Mouse (Mus musculus): Measurements from ENCODE around the gene Snx1. TPM values are rescaled to one million over a fixed set of nuclear protein-coding genes. Genes with fewer than 3 reads are reported as not detected.

Gene Snx1
- total RNA-seq, 2 experiments from 2014 or later, result 91.8 to 94.8 TPM

DNA sequence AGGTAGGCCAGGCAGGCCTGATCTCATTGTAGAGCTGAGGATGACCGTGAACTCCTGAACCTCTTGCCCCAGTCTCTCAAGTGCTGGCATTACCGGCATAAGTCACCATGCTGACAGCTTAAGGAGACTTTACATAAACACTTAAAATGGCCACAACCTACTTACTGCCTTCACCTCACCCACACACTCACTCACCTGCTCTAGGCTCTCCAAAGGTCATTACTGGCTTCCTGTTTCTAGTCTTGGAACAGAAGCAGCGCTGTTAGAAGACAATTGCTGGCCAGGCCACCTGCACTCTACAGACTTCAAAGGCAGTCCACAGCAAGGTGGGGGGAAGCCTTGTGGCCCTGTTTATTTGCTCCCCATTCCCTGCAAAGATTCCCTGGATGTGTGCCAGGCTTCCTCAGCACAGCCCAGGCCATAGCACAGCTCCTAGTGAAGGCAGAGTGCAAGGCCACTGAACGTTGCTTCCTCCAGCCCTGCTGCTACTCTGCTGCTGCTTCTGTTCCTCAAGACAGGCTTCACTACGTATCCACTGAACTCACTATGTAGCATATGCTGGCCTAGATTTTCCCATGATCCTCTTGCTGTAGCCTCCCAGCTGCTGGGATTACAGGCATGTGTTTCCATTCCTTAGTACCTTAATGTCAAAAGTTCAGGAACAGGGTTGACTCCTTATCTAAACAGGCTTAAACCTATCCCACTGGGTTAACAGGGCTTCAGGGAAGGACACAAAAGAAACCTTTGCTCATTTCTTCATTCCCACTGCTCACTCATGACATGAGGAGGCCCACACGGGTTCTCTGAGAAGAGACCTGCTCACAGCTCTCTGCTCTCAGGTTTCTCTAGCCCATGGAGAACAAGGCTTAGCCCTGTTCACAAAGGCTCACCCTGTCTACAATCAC lies 34.8 kb downstream of the Snx1 start:
- no peak for DNase-seq (ENCODE audit: low spot score in 2 of 2)

DNA sequence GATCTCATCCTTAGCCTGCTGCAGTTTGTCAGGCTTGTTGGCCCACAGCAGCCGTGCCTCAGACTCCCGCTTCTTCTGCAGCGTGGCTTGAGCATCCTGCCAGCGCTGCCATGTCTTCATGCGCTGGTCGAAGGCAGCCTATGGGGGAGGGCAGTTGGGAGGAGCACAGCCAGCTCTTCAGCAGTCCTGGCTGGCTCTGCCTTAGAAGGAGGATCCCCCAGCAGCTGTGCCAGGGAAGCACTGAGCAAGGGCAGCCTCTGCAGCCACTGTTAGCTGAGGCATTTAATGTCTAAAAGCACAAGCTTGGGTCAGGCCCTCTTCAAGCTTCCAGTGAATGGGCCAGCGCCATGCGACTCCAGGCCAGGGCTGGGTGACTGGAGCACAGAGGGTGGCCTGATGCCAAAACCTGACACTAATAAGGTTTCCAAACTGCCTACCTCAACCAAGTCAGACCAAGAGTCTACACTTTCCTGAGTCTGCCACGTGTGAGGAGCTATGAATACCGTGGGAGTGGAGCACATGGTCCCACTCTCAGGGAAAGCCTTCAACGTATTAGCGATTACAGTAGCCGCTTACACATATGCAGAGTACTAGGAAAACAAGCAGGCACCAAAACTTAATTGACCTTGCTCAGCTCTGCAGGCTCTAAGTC lies 35.7 kb downstream of the Snx1 start:
- DNase-seq (ENCODE audit: low spot score in 2 of 2), result no peak

DNA sequence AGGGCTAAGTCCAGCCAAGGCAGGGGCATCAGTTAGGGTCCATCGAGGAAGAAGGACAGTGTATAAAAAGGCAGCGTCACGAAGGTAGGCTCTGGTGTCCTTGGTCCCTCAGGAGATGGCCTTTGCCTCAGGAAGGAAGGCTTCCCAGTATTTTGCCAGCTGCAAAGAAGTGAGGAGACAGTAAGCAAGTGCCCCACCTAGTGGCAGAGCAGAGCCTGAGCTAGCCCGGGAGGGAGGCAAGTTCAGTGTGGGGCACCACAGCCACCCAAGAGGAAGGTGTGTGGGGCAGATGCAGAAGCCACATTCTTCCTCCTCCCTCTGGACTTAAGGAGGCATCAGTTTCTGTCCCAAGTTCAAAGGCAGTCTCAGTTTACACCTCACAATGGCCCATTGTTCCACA lies 38.0 kb downstream of the Snx1 start:
- DNase-seq (ENCODE audit: low spot score in 2 of 2), result peak in 1 of 2 experiments; percentile 57

DNA sequence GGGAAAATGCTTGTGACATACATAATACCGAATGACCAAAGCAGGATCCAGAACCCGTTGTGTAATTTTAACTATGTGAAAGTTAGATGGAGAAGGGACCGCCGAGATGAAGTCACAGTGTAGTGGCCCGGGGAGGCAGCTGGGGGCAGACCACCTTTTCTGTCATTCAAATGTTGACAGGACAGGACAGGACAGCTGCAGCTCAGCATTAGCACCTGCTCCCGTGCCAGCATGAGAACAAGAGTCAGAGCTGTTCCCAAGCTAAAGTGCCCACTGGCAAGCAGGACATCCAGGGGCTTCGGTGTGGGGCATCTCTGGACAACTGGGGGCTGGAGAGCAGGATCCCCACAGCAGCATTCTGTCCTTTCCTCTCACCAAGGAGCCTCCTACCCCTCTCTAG lies 39.3 kb downstream of the Snx1 start:
- DNase-seq (ENCODE audit: low spot score in 2 of 2), result no peak

DNA sequence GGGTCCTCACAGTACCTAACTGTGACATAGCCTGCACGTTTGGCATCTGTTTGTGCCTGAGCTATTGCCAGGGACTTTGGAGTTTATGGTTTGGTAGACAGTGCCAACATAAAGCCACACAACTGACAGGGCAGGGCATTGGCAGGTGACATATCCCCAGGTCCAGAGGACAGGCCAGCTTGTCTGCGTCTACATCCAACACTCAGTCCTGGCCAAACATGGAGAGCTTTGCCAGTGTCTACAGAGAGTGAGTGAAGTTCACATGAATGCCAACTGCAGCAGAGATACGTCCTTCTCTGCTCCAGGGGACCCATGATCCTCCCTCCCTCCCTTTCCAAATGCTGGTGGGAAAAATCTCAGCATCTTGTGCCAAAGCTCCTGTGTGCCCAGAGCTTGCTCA lies 42.2 kb downstream of the Snx1 start:
- no peak for DNase-seq (ENCODE audit: low spot score in 2 of 2)

DNA sequence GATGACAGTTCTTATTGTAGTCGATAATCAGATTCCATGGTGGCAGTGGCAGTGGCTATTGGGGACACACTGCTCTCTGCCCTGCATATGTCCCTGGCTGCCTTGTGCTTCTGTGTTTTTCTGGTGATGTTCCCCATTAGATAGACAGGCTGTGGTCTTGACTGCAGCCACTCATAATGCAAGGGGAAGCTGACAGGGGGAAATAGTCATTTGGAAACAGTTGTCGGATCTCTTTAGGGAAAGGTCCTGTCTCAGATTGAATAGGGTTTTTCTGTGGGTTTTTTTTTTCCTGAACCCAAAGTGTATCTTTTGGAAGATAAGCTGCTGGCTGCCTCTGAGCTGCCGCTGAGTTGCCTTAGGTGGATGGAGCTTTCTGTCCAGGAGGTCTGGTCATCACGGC lies 44.4 kb downstream of the Snx1 start:
- no peak for DNase-seq (ENCODE audit: low spot score in 2 of 2)

DNA sequence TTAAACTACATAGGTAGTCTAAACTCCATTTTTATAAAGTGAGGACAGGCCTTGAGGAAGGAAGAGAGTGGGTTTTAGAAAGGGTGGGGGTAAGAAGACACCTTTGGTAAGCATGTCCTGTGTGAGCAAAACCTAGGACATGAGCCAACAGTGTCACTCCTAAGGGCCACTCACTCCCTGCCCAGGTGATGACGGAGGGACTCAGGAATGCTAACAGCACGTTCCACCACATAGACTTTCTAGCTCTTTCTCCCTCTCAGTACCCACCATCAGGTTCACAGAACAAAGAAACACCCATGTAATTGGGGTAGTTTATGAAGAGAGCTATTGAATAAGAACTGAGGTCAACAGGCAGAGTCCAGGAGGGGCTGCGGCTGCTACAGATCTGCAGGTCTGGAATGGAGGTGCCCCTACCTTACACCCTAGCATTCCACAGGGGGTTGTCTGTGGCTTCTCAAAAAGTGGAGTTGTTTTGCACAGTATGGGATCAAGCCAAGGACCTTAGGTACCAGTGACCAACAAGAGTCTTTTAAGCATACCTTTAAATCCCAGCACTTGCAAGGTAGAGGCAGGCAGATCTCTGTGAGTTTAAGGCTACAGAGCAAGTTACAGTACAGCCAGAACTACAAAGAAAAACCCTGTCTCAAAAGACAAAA lies 45.5 kb downstream of the Snx1 start:
- DNase-seq (ENCODE audit: low spot score in 2 of 2), result no peak

DNA sequence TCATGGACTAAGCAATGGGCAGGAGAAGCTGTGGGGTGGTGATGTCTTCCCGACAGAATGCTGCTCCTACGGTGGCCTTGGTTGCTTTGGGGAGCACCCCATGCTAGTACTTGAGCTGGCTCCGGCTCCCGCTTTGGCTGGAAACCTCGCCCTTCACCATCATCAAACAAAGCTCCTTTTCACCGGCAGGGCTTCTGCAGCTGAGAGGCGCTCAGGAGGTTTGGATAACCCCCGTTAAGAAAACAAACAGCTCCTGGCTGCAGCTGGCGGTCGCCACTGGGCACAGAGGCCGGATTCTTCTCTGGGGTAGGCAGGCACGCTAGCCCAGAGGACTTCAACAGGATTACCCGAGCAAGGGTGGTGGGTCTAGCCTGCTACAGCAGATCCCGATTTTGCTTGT lies 47.9 kb downstream of the Snx1 start:
- DNase-seq (ENCODE audit: low spot score in 2 of 2), result no peak

DNA sequence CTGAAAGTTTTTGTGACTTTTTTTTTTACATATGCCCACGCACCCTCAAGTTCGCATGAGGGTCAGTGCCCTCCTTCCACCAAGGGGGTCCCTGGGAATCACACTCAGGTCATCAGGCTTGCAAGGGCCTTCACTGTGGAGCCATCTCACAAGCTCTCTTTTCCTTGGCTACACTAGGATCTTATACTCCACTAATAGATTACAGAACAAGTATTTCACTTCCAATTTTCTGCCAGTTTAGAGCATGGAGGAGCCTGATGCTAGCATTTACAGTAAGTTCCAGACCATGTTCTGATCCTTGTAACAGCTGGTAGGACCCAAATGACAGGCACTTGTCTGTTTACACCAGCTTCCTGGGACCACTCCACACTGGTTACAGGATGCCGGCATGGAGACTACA lies 48.3 kb downstream of the Snx1 start:
- no peak for DNase-seq (ENCODE audit: low spot score in 2 of 2)

DNA sequence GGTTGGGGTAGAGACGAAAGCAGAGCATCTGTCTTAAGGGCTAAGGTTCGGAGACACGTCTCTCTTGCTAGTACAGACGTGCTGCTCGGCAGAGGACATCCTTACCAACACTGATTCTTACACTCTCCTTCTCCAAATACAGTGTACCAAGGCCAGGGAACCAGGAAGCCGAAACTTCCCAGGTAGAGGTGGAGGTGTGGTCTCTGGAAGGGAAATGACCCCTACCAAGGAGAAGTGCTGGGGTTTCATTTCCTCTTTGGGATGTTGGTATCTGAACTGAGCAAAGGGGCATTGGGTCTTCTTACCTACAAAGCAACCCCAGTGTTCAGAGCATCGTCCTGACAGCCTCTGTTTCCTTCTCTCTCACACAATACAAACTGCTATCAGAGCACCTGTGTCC lies 53.6 kb downstream of the Snx1 start:
- DNase-seq (ENCODE audit: low spot score in 2 of 2), result no peak

DNA sequence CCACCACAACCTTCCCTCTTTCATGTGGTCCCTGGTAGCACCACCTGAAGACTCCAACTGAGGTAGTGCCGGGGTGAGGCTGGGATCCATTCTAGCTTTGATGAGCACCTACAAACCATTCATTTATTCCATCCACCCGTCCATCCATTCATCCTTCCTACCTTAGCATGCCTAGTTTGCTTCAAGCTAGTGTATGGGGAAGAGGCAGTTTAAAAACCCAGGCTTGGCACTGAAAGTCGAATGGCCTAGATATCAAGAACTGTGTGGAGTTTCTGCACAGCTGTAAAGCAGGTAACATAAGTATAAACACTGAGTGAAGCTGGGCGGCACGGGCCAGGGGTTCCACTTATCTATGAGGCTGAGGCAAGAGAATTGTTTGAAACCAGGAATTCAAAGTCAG lies 56.2 kb downstream of the Snx1 start:
- DNase-seq (ENCODE audit: low spot score in 2 of 2), result no peak

DNA sequence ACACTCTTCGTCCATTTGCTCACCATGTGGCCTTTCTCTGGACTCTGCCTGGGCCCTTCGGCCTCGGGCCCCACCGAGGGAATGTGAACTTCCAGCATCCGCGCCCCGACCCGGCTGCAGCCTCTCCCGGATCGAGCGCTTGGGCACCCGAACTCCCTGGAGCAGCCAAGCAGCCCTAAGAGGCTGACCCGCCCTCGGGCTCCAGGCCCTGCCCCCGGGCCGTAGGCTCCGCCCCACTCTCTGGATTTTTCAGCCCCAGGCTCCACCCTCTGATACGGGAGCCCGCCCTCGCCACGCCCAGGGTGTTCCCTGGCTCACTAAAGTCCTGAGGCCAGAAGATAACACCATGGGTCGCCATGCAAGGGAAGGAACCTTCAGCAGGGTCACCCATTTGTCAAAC lies 56.8 kb downstream of the Snx1 start, which contains the start of gene Snx22:
Snx22 (minus strand) TSS at position 137 of the 400 bp plus-strand sequence.
- peak; percentile 53 to 73 for DNase-seq (ENCODE audit: low spot score in 2 of 2)

DNA sequence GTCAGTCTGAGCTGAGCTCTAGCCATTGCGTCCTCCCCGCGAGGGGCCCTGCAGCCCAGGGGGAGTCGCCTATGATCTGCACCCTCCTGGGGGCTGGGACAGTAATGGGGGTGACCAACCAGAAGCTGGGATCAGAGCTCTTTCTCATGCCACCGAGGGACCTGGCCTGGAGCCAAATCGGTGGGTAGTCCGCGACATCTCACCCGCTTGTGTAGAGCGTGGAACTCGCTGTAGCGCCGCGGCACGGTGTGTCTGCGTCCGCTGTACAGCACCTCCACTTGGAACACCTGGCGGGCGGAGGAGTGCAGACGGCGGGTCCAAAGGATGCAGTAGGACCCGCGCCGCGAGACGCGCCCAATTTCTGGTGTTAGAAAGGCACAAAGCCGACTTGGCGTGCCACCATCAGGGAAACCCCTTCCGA lies 57.4 kb downstream of the Snx1 start:
- DNase-seq (ENCODE audit: low spot score in 2 of 2), result no peak

DNA sequence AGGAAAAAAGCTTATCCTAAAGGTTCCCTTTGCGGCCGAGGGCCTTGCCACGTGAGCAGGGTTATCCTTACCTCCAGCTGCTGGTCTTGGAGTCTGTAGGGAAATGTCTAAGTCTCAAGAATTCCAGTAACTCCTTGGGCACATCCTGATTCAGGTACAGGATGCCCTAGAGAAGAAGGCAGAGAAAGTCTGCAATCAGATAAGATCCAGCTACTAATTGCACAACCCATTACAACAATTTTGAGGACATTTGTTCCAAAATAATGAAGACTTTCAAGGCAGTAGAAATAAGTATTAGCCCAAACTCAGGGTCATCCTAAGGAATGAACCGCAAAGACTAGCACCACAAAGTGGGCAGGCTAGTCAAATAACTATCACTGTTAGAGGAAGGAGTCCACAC lies 58.3 kb downstream of the Snx1 start:
- no peak for DNase-seq (ENCODE audit: low spot score in 2 of 2)

DNA sequence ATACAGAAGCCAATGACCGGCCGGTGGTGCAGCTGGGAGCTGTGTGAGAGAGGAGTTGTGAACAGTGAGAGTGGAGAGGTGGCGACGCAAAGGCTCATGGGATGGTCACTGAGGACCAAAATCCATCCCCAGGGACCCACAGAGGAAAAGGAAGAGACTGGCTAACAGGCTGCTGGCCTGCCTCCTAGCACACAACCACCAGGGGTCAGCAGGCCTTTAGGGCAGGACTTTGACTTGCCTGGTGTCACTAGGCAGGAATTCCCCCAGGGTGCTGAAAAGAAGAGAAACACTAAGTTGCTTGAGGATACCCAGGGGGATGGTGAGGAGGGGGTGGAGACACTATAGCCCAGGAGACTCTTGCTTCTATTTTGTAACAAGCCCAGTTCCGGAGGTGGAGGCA lies 58.8 kb downstream of the Snx1 start:
- no peak for DNase-seq (ENCODE audit: low spot score in 2 of 2)

DNA sequence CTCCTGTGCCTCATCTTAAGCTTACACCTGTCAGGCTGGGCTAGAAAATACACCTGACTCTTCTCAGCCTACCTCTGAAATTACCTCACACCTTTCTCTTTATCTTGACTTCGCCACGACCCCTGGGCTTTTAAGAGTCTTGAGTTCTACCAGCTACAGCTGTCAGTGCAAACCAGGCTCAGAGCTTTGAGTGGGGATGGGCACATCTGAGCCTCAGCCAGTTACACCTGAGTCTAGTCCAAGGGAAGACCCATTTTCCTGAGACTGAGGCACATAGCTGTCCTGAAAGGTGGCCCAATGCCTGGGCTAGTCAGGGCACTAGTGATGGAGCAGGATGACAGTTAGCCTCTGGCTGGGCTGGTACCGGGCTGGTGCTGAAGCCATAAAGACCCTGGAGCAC lies 59.6 kb downstream of the Snx1 start:
- DNase-seq (ENCODE audit: low spot score in 2 of 2), result no peak

DNA sequence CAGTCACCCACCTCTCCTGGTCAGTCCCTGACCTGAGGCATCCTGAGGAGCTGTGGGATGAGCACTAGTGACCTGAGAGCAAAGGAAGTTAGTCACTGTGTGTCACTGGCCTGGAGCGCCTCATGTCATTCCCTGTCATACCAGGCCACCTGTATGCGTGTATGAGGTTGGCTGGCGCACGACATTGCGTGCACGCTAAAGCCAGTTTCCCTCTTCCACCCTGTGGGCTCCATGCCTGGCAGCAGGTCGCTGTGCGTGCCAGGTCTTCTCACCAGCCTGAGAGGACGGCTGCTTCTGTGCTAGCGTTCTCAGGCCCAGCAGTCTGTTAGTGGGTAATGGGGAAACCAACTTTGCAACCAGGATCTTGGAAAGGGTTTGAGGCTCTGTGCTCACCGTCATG lies 62.1 kb downstream of the Snx1 start:
- DNase-seq (ENCODE audit: low spot score in 2 of 2), result no peak

DNA sequence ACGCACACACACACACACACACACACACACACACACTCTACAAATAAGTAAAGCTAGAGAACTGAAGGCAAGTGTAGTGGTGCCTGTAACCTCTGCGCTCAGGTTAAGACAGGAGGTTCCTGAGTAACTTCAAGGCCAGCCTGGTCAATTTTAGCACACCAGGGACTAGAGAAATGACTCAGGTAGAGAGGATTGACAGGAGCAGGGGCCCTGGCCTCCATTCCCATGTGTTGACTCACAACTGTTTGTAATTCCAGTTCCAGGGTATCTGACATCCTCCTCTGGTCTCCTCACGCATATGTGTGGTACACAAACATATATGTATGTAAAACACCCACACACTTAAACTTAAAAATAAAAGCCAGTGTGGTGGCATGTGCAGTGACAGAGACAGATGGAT lies 62.9 kb downstream of the Snx1 start:
- no peak for DNase-seq (ENCODE audit: low spot score in 2 of 2)

DNA sequence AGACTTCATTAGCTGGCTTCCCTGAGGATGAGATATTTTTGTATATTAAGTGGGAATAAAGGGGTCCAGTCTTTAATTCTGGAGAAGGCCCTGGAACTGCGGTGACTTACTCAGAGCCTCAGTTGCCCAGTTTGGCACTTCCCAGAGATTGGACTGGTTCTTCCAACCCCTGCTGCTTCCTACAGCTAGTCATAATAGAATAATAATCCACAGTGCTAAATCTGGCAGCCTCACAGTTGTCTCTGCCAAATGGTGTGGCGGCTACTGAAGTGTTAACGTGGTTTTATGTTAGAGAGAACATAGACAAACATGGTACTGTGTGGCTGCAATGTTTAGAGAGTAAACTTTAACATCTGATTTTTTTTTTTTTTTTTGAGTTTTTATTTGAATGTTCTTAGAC lies 64.7 kb downstream of the Snx1 start:
- DNase-seq (ENCODE audit: low spot score in 2 of 2), result no peak

DNA sequence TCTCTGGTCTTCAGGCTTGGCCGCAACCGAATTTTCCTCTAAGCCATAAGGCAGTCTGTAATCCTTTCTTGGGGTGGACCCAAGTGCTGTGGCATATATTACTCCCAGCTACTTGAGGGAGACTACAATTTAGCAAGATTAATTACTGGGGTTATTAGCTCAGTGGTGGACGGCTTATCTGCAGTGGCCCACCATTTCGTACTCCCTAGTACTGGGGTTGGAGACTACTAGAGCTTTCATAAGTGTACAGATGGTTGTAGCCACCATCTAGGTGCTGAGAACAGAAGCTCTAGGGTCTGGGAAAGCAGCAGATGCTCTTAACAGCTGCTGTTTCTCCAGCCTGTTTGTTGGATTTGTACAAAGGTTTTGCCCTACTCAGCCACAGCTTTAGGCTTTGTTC lies 65.4 kb downstream of the Snx1 start:
- DNase-seq (ENCODE audit: low spot score in 2 of 2), result no peak

DNA sequence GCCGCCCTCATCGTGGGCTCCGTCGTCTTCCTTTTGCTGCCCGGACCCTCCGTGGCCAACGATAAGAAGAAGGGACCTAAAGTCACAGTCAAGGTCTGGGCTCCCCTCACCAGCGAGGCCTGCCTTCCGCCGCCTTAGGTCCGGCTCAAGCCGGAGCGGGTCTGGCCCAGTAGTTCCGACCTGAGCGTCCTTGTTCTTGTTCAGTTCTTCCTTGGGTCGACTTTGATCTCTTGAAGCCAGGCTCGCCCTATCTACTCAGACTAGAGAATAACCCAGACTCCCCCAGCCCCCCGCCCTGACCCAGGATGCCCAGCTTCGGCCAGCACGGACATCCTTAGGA lies 66.1 kb downstream of the Snx1 start:
- no peak for DNase-seq (ENCODE audit: low spot score in 2 of 2)

DNA sequence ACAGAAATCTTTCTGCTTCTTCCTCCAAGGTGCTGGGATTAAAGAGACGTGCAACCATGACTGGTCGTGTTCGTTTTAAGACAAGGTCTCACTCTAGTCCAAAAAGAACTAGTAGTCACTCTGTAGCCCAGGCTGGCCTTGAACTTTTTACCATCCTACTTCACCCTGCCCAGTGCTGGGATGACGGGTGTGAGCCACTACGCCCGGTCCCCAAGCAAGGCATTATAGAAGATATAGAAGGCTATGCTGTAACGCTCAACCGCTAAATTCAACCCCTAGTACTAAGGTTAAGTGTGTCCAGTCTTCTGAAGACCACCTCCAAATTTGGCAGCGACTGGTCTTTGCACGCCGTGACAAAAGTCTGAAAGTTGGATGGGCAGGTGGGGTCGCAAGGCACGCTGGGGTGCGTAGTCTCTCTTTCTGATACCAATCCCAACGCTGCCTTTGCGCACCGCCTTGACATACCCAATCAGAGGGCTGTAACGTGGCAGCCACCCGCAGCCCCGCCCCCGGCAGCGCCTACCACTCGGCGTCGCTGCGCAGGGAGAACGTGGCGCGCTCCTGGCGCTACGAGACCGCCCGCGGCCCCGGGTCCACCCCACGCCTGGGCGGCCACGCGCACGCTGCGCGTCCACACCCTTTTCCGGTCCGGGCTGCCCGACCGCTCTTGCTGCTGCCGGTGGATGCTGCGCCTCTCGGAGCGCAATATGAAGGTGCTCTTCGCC lies 66.6 kb downstream of the Snx1 start, which contains the start of gene Ppib:
Ppib (plus strand) TSS at position 640 of the 725 bp plus-strand sequence.
- peak; percentile 98 to 99 for DNase-seq (ENCODE audit: low spot score in 2 of 2)

Measured in layer of hippocampus, adult 18-20 months (tissue).